Mouse (Mus musculus): ENCODE results near the gene Dchs1.
A peak's percentile ranks its signal among the peaks of the same experiment; 100 is the strongest.

Dchs1 gene

DNA sequence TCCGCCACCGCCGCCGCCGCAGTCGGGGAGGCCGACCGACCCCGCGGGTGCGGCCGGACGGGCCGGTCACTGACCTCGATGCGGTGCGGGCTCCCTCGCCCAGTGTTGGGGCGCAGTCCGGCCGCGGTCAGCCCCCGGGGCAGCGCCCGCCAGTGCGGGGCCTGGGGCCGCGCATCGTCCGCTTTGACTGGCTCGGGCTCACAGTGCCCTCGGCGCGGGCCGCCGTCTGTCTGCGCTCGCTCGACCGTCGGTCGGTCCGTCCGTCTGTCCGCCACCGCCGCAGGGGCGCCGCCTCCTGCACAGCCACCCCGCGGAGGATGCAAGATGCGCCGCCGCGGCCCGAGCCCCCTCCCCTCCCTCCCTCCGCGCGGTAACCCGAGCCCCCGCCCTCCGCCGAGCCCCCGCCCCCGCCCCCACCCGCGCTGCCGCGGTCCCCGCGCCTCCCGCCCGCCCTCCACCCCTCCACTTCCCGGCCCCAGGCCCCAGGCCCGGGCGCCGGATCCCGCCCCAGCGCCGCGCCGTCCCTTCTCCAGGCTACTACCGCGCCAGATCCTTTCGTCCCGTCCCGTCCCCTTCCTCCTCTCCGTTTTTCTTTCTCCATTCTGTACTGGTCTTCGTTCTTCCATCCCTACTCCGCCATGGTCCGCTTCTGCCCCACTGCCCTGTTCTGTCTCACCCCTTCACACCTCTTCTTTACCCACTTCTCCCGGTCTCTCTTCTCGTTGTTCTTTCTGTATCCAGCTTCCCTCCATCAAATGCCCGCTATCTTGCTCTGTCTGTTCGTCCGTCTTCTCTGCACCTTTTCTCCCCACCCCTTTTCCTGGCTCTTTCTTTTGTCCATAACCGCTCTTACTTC lies at the start of gene Dchs1:
Gene Dchs1, minus strand, starts transcription at position 370 of the 856 bp plus-strand sequence.
- no peak for DNase-seq (ENCODE audit: low spot score)

GRCm38 (mm10) chr7:105824281-105824680 lies 36.8 kb upstream of the Dchs1 start:
- DNase-seq (ENCODE audit: low spot score), result no peak

- DNase-seq (ENCODE audit: low spot score), result no peak
These were observed 31.0 kb upstream of the Dchs1 start for GRCm38 (mm10) chr7:105818483-105818882.

DNA sequence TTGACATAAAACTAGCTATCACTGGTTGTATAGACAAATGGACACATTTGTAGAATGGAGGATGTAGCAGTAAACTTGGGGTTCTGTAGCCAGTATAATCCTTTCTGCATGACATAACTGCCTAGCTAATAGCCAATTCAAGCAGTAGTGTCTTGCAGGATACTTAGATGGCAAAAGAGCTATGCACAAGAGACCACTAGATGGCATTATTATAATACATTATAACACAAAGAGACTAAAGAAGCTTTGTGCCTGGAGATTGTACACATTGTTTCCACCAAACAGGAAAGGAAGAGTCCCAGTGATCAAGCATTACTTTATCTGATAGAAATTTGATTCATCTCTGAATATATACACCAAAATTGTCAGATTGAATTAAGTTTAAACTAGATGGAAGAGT lies 29.3 kb upstream of the Dchs1 start:
- DNase-seq (ENCODE audit: low spot score), result no peak

DNA sequence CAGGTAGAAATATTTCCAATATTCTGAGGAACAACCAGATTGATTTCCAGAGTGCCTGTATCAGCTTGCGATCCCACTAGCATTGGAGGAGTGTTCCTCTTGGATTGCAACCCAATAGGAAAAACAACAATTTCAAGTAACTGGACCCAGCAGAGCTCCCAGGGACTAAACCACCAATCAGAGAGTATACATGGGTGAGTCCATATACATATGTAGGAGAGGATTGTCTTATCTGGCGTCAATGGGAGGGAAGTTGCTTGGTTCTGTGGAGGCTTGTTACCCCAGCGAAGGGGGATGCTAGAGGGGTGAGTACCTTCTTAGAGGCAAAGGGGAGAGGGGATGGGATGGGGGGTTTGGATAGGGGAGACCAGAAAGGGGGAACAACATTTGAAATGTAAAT lies 25.9 kb upstream of the Dchs1 start:
- no peak for DNase-seq (ENCODE audit: low spot score)

GRCm38 (mm10) chr7:105812566-105812965 lies 25.1 kb upstream of the Dchs1 start:
- DNase-seq (ENCODE audit: low spot score), result no peak

- DNase-seq (ENCODE audit: low spot score), result peak; percentile 47
These were observed 24.1 kb upstream of the Dchs1 start for GRCm38 (mm10) chr7:105811516-105811915.

DNA sequence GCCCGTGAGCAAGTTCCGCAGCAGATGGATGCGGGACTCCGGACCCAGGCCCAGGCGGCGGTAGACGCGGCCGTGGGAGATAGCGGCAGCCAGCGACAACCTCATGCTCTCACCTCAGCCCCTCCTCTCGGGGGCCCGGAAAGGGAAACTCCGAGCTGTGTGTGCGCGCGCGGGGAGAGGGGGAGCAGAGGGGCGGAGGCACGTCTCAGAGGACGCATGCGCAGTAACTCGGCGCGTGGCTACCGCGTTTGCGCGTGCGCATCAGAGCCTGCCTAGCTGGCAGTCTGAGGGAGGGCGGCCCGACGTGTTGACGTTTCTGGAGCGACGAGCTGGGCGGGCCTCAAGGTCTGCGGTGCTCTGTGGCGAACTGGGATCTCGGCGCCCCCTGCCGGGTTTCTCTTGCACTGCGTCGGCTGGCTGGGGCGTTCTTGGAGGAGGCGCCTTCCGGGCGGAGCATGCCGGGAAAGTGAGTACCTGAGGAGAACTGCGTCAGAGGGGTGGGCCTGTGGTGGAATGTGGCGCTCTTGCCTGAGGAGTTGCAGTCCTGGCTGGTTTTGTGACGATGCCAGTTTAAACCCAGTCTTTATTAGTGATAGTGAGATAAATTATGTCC lies 23.5 kb upstream of the Dchs1 start, which contains the start of gene Mrpl17:
Gene Mrpl17, minus strand, starts transcription at position 223 of the 613 bp plus-strand sequence.
- peak; percentile 99 for DNase-seq (ENCODE audit: low spot score)

GRCm38 (mm10) chr7:105810280-105810876 lies 22.9 kb upstream of the Dchs1 start:
- no peak for DNase-seq (ENCODE audit: low spot score)

- DNase-seq (ENCODE audit: low spot score), result no peak
These were observed 22.4 kb upstream of the Dchs1 start for GRCm38 (mm10) chr7:105809836-105810235.

DNA sequence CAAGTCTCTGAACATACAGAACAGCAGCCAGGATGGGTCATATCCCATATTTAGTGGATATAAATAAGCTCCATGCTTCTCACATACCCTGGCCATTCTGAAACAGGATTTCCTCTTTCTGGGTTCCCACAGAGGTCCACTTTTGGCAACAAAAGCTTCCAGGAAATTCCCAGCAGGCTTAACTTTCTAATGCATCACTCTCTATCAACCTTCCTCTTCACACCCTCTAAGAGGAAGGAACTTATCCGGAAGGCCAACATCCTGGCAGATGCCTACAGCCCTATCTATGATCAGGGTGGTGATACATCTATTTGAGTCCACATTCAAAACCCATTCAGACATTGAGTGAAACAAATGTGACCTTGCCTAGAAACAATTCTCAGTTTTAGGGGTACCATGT lies 20.9 kb upstream of the Dchs1 start:
- DNase-seq (ENCODE audit: low spot score), result no peak

DNA sequence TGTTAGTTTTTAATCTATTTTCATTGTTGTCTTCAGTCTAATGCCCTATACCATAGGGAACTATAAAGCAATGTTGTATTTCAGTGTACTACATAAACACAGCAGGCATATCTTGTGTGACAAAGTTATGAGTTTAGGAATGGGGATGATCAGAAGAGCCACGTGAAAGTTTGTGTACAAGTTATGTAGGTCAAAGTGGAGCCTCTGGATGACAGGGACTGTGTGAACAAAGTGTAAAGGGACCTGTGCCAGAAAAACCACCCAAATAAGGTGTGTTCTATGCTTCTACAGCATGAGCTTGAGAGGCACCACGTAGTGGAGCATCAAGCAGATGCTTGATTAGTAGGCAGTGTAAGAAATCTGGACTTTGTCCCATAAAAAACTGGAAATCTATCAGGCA lies 19.3 kb upstream of the Dchs1 start:
- DNase-seq (ENCODE audit: low spot score), result no peak

GRCm38 (mm10) chr7:105806125-105806524 lies 18.7 kb upstream of the Dchs1 start:
- no peak for DNase-seq (ENCODE audit: low spot score)

GRCm38 (mm10) chr7:105803428-105803827 lies 16.0 kb upstream of the Dchs1 start:
- DNase-seq (ENCODE audit: low spot score), result no peak

DNA sequence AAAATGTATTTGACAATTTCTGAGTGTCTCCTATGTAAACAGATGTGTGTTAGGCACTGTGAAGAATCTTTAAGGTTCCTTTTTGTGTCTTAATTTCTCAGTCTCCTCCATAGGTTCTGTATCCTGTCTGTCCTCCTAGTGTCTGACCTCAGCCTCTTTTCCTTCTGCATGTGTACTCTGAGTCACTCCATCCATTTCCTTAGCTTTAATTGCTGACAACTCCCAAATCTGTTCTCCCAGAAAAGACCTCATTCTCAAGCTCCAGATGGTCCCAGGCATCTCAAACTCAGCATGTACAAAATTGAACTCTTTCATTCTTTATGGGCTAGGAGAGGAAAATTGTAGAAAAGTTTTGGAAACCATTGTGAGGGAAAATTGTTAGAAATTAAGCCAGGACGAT lies 15.3 kb upstream of the Dchs1 start:
- DNase-seq (ENCODE audit: low spot score), result no peak

DNA sequence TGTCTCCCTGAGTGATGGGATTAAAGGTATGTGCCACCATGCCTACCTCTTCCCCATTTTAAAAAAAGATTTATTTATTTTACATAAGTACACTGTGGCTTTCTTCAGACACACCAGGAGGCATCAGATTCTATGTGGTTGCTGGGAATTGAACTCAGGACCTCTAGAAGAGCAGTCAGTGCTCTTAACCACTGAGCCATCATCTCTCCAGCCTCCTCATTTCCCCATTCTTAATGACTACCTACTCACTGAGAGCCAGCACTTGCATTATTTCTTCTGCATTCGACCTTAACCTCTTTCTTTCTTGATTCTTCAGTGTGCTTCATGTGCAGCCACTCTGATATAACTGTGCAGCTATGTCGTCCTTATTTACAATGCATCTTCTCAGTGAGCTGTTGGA lies 14.9 kb upstream of the Dchs1 start:
- DNase-seq (ENCODE audit: low spot score), result no peak

- DNase-seq (ENCODE audit: low spot score), result no peak
These were observed 9.5 kb upstream of the Dchs1 start for GRCm38 (mm10) chr7:105796972-105797371.

DNA sequence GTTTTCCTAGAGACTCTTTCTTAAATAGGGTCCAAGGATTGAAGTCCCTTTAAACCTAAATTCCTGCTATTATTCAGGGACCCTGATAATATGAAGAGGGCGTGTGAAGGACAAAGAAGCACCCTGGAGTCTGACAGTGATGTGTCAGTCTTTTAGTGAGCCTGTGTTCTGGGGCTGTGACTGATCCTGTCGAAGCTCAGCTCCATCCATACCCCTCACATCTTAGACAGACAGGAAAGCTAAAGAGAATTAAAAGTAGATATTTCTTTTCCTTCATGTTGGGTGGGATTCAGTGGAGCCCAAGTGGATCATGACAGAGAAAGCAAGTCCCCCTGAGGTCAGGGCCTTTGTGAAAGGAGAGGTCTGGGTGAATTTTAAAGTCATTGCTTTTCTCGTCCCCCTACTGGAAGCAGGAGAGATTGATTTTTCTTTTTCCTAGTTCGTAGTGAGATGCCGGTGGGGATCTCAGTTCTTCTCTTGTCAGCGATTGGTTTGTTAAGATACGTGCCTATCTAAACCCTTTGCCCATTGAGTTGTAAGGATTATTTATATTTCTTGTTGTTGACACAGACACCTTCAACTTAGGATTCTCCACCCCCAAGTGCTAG lies 8.4 kb upstream of the Dchs1 start:
- DNase-seq (ENCODE audit: low spot score), result no peak

DNA sequence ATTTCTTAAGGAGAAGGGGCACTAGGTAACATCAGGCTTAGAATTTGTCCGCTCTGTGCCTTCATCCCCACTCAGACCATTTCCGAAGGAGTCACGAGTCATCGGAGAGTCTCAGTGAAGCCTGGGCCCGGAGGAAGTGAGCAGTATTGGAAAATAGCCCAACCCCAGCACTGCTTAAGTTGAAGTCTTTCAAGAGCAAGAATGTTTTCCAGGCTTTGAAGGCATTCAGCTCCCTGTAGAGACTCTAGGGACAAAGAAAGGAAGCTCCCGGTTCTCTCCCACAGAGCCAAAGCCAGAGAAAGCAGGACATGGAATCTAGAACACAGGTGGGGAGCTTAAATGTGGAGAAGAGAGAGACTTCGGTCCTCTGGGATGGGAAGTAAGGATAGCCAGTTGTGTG lies 6.2 kb upstream of the Dchs1 start:
- no peak for DNase-seq (ENCODE audit: low spot score)

DNA sequence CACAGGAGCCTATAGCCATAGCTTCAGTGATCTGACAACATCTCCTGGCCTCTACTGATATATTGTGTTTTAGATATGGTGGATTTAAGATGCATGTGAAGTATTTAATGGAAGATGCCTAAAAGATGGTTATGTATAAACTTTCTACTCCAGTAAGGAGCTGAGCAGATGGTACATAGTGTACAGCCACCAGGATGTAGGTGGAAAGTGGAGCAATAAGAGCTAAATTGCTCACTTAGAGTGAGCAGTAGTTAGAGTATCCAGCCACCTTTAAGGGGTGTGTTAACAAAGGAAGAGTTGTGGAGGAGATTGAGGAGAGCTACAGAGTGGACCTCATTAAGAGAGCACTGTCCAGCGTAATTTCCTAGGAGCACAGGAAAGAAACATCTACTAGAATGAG lies 3.7 kb upstream of the Dchs1 start:
- no peak for DNase-seq (ENCODE audit: low spot score)

GRCm38 (mm10) chr7:105786506-105787284 lies 759 bp downstream of the Dchs1 start:
- no peak for DNase-seq (ENCODE audit: low spot score)

DNA sequence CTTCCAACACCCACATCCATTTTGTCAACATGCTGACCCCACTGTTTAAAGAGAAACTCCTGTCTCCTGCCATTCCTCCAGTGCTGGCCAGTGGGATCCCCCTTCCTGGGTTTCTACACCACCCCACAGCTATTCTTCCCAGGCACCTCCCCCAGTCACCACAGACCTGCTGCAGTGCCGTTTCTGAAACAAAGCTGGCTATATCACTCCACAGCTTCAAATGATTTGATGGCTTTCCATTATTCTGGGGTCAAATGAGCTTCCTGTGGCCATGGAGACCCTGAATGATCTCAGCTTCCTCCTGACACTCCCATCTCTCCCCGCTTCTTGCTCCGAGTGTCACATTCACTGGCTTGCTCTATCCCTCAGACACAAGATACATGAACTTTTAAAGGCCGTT lies 2.9 kb downstream of the Dchs1 start:
- DNase-seq (ENCODE audit: low spot score), result no peak

Measured in testis, postnatal 10 days (tissue).